Mouse (Mus musculus) midbrain, embryonic 11.5 days (tissue): ENCODE measurements around the gene Fchsd2. TPM values are rescaled to one million over a fixed set of nuclear protein-coding genes. Genes with fewer than 3 reads are reported as not detected.
A peak's percentile ranks its signal among the peaks of the same experiment; 100 is the strongest.

Source experiments
- ATAC-seq: fragments of 200-750 bp; cut with Nextera tagmentation; 2 replicates; pipeline ENCODE4 v1.8.0; 2017; ENCODE audit warnings: moderate TSS enrichment, moderate library complexity; ENCODE audit not compliant: low FRiP score
- DNase-seq: peaks from one replicate; pipeline ENCODE4 v3.0.0; 2015; ENCODE audit warnings: low spot score; ENCODE audit errors: missing footprints
- H3K27ac ChIP-seq: fragments of 300-500 bp; sonication (generic); 2 replicates; pipeline ENCODE4 v1.5.1; 2014; ENCODE audit warnings: low read depth, low read length
- H3K27me3 ChIP-seq: fragments of 300-500 bp; sonication (generic); 2 replicates; pipeline ENCODE4 v1.6.1; 2014; ENCODE audit warnings: mild to moderate bottlenecking, low read length, moderate library complexity, mixed read lengths; ENCODE audit not compliant: control insufficient read depth, insufficient read depth
- H3K36me3 ChIP-seq: fragments of 300-500 bp; sonication (generic); 2 replicates; pipeline ENCODE4 v1.6.1; 2014; ENCODE audit warnings: mild to moderate bottlenecking, low read length, moderate library complexity, mixed read lengths; ENCODE audit not compliant: control insufficient read depth, insufficient read depth
- H3K4me1 ChIP-seq: fragments of 300-500 bp; sonication (generic); 2 replicates; pipeline ENCODE4 v1.6.1; 2014; ENCODE audit warnings: low read length; ENCODE audit not compliant: control insufficient read depth, insufficient read depth
- H3K4me2 ChIP-seq: fragments of 300-500 bp; sonication (generic); 2 replicates; pipeline ENCODE4 v1.6.1; 2014; ENCODE audit warnings: mild to moderate bottlenecking, moderate library complexity
- H3K4me3 ChIP-seq: fragments of 300-500 bp; sonication (generic); 2 replicates; pipeline ENCODE4 v1.5.1; 2014; ENCODE audit warnings: low read depth, low read length
- H3K9ac ChIP-seq: fragments of 300-500 bp; sonication (generic); 2 replicates; pipeline ENCODE4 v1.6.1; 2014; ENCODE audit warnings: low read length
- H3K9me3 ChIP-seq: fragments of 300-500 bp; sonication (generic); 2 replicates; pipeline ENCODE4 v1.6.1; 2016; ENCODE audit warnings: low read length; ENCODE audit not compliant: control insufficient read depth
- WGBS: fragments of 180-500 bp; shearing (Covaris S2); extraction: QIAGEN DNeasy Blood & Tissue Kit; methylation state at CpG from one replicate; pipeline ENCODE4 v1.1.7; 2014; 5-methylcytosine and 5-hydroxymethylcytosine counted together
- polyA plus RNA-seq: library from polyadenylated mRNA; unstranded; fragments of >200 nt; fragmentation: Nextera tagmentation; extraction: Ambion mirVana; gene quantifications from 2 replicates; pipeline ENCODE4 v1.2.1, GENCODE M21; 2014

The Fchsd2 gene
- polyA plus RNA-seq, 1 experiment from 2014 or later: 24.8 TPM

DNA sequence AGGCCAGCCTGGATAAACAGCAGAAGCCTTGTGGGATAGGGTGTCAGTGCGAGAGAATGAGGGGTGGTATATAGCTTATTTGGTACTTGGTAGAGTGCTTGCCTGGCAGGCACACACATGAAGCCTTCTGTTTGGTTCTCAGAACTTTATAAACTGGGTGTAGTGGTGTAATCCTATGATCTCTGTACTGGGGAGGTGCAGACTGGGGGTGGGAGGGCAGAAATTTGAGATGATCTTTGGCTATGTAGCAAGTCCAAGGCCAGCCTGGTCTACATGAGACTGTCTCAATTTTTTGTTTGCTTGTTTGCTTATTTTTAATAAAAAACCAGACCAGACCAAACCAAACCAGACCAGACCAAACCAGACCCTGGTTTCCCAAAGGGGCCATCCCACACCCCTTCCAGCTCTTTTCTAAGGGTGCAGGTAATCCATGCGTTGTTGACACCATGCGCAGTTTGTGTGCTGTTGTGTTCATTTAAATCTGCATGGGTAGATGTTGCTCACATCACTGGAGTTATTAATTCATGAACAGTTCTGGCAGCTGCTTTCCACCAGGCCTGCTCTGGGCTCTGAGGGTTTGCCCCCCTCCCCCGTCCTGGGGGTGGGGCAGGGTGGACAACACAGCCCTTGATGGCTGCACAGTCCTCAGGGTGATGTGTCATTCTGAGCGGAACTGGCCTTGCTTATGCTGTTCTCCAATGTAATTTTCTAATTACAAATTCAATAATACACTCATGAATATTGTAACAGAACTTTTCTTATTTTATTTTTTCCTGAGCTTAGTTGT lies 239.6 kb downstream of the Fchsd2 start:
- Histone ChIP-seq H3K27me3 (no peaks in the 10 kb centered on the region), H3K4me2 (no peak overlapping the region), H3K9me3 (no peaks in the 10 kb centered on the region), H3K36me3 (no peaks in the 10 kb centered on the region), H3K4me1 (no peaks in the 10 kb centered on the region), H3K27ac (no peak overlapping the region), H3K9ac (no peak overlapping the region), H3K4me3 (no peak overlapping the region)
- WGBS: 89% methylated on average over 5 of the region's 5 CpGs
- peak; percentile 39 for DNase-seq
- ATAC-seq: no peak

Other genes with a start within 250 kb of the Fchsd2 start
- gene Relt, start 229.4 kb upstream of the Fchsd2 start, polyA plus RNA-seq: 1.7 and 2.2 TPM in 2 replicates
- 6.8 and 6.9 TPM in 2 replicates for gene Arhgef17, start 160.8 kb upstream of the Fchsd2 start, polyA plus RNA-seq
- 1.6 and 2.4 TPM in 2 replicates for gene P2ry6, start 118.2 kb upstream of the Fchsd2 start, polyA plus RNA-seq
- gene P2ry2, start 80.0 kb upstream of the Fchsd2 start, polyA plus RNA-seq: 0.07 TPM in 1 of 2 replicates, not detected in the other
- 8.5 and 14.8 TPM in 2 replicates for gene Atg16l2, start 209.4 kb downstream of the Fchsd2 start, polyA plus RNA-seq
- 5.3 and 5.7 TPM in 2 replicates for gene Stard10, start 224.2 kb downstream of the Fchsd2 start, polyA plus RNA-seq